Mouse (Mus musculus) forebrain, postnatal 0 days (tissue): ENCODE measurements around the gene Tnfaip6. TPM values are rescaled to one million over a fixed set of nuclear protein-coding genes. Genes with fewer than 3 reads are reported as not detected.

Experiments
- ATAC-seq: fragments of 200-750 bp; cut with Nextera tagmentation; 2 replicates; pipeline ENCODE4 v1.8.0; 2017; ENCODE audit warnings: mild to moderate bottlenecking, moderate library complexity
- DNase-seq: peaks from one replicate; pipeline ENCODE4 v3.0.0-alpha.2; 2015
- H3K27ac ChIP-seq: fragments of 300-500 bp; sonication (generic); 2 replicates; pipeline ENCODE4 v1.5.1; 2014; ENCODE audit warnings: low read depth, mild to moderate bottlenecking, antibody characterized with exemption, low read length, moderate library complexity, mixed read lengths
- H3K27me3 ChIP-seq: fragments of 300-500 bp; sonication (generic); 2 replicates; pipeline ENCODE4 v1.6.1; 2014; ENCODE audit warnings: mild to moderate bottlenecking, low read length, mixed read lengths; ENCODE audit not compliant: insufficient read depth
- H3K36me3 ChIP-seq: fragments of 300-500 bp; sonication (generic); 2 replicates; pipeline ENCODE4 v1.6.1; 2014; ENCODE audit warnings: mild to moderate bottlenecking, moderate library complexity; ENCODE audit not compliant: insufficient read depth
- H3K4me1 ChIP-seq: fragments of 300-500 bp; sonication (generic); 2 replicates; pipeline ENCODE4 v1.6.1; 2014; ENCODE audit warnings: antibody characterized with exemption; ENCODE audit not compliant: insufficient read depth
- H3K4me2 ChIP-seq: fragments of 300-500 bp; sonication (generic); 2 replicates; pipeline ENCODE4 v1.6.1; 2014; ENCODE audit warnings: low read depth, mild to moderate bottlenecking, moderate library complexity
- H3K4me3 ChIP-seq: fragments of 300-500 bp; sonication (generic); 2 replicates; pipeline ENCODE4 v1.5.1; 2014; ENCODE audit warnings: low read depth, low read length, mixed read lengths
- H3K9ac ChIP-seq: fragments of 300-500 bp; sonication (generic); 2 replicates; pipeline ENCODE4 v1.6.1; 2014; ENCODE audit warnings: mild to moderate bottlenecking
- H3K9me3 ChIP-seq: fragments of 300-500 bp; sonication (generic); 2 replicates; pipeline ENCODE4 v1.6.1; 2016; ENCODE audit warnings: low read length
- CTCF ChIP-seq: sonication (generic); IDR thresholded peaks from 2 replicates; pipeline ENCODE4 v1.5.1; 2016; ENCODE audit warnings: antibody characterized with exemption, control low read depth, low read depth
- WGBS: fragments of 180-500 bp; shearing (Covaris S2); extraction: QIAGEN DNeasy Blood & Tissue Kit; methylation state at CpG from one replicate; pipeline ENCODE4 v1.1.7; 2014; 5-methylcytosine and 5-hydroxymethylcytosine counted together
- polyA plus RNA-seq: library from polyadenylated mRNA; unstranded; fragments of >200 nt; fragmentation: Nextera tagmentation; extraction: Ambion mirVana; gene quantifications from 2 replicates; pipeline ENCODE4 v1.2.1, GENCODE M21; 2015
- total RNA-seq: library from RNA; depleted of rRNA; stranded (reverse); fragments of >200 nt; gene quantifications from 2 replicates; pipeline ENCODE4 v1.2.3, GENCODE M21; 2014; rRNA removed

Tnfaip6 gene
- total and polyA plus RNA-seq, 2 experiments from 2014 or later, result 5.0 TPM

- H3K4me2 ChIP-seq, result no peak overlapping the region
- ATAC-seq (no peak), DNase-seq (no peak)
- no peak overlapping the region for H3K4me3 ChIP-seq
- no peak overlapping the region for H3K9ac ChIP-seq
- H3K4me1 ChIP-seq, result no peaks in the 10 kb centered on the region
- H3K9me3 ChIP-seq, result no peaks in the 10 kb centered on the region
- H3K36me3 ChIP-seq, result peaks cover 32% of the 10 kb centered on the region
- TF ChIP-seq CTCF, result no peak
- 86% methylated on average over 2 of the region's 2 CpGs for WGBS
- H3K27ac ChIP-seq, result no peak overlapping the region
- no peaks in the 10 kb centered on the region for H3K27me3 ChIP-seq
Observed at GRCm38 (mm10) chr2:52084571-52084970, 46.8 kb downstream of the Tnfaip6 start.

Other genes starting within 250 kb of the Tnfaip6 start
- 13.7 and 14.4 TPM in 2 replicates for gene Rbm43, start 102.8 kb upstream of the Tnfaip6 start, total RNA-seq
- gene Rbm43, start 102.8 kb upstream of the Tnfaip6 start, polyA plus RNA-seq, result 13.8 and 15.0 TPM in 2 replicates
- gene Nmi, start 64.5 kb upstream of the Tnfaip6 start, total RNA-seq, result 2.7 and 3.0 TPM in 2 replicates
- 7.3 TPM in 2 replicates for gene Nmi, start 64.5 kb upstream of the Tnfaip6 start, polyA plus RNA-seq
- 28.9 and 31.9 TPM in 2 replicates for gene Rif1, start 34.8 kb downstream of the Tnfaip6 start, total RNA-seq
- 6.8 and 9.3 TPM in 2 replicates for gene Rif1, start 34.8 kb downstream of the Tnfaip6 start, polyA plus RNA-seq